Mouse (Mus musculus) kidney, postnatal 4 days (tissue): Measurements from ENCODE around the gene C5ar2.

Experiments
- DNase-seq, 2 experiments: peaks; one replicate each; pipeline ENCODE4 v3.0.0; 2021; ENCODE audit warnings: mixed read lengths in 2 of 2

C5ar2 gene

DNA sequence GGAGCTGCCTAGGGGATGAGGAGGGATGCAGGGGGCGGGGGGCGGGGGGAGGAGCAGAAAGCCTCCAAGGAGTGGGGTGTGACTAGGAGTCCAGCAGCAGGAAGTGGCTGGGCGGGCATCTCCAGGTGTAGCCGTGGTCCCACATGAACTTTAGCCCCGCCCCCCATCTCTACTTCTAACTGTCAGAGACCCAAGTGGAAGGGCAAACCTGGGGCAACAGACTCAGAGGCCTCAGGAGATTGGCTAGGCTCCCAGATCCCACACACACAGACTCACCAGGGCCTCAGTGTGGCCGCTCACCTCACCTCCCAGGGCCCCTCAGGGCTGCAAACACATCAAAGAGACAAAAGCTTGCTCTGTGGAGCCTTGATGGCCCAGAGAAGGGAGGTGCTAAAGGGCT is 47.3 kb downstream of the C5ar2 start:
- DNase-seq, result no peak

DNA sequence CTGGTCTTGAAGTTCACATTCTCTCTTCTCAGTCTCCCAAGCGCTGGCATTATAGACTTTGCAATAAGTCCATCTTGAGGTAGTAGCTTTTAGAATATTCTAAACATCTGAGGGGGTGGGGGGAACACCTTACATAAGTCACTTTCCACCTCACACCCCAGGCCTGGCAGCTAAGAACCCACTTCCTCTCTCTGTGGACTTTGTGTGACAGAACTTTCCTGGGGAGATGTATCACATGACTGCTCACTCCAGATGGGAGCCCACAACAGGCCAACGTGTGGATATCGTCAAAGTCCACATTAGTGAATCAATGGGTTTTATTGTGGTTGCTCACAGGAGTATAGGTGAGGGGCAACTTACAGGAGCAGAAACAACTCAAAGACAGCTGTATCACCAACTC is 50.3 kb downstream of the C5ar2 start:
- DNase-seq, result no peak

DNA sequence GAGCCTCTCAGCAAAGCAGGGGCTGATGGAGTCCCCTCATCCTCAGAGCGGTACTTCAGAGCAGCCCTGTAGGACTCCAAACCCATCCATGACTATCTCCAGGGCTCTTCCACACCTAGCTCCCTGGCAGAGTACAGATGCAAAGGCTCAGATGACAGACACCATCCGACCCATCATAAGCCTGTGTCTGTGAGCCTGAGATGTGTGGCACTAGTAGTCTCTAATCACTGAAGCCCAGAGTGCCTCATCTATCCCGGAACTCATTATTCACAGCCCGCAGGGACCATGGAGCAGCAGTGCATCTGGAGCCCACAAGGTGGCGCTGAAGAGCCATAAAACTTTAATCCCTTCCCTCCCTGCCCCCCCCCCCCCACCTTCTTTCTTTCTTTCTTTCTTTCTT is 51.6 kb downstream of the C5ar2 start:
- DNase-seq, result peak; percentile 88 to 89

DNA sequence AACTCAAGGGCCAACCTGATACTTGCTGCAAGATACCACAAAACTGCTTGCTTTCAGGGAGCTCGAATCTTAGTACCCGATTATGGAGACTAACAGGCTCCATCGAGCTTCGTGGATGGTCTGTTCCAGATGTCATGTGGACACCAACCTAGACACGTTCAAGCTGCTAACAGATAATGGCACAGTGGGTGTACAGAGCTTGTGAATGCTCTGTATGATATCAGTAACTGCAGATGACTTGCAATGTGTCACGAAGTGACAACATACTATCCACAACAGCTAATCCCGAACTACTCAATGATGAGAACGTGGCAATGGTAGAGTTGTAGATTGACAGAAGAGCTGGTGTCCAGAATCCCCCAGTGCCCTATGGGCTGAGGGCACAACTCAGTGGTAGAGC is 56.5 kb downstream of the C5ar2 start:
- DNase-seq, result no peak
